Mouse (Mus musculus) right cerebral cortex, postnatal 36 days (tissue): ENCODE results near the gene Ggta1.

ENCODE experiments used
- DNase-seq, 2 experiments: peaks; one replicate each; pipeline ENCODE4 v3.0.0; 2022; ENCODE audit warnings: low spot score in 2 of 2, mixed read lengths in 1 of 2

Gene Ggta1

GRCm38 (mm10) chr2:35440480-35440879 lies 22.6 kb downstream of the Ggta1 start:
- DNase-seq, result no peak

DNA sequence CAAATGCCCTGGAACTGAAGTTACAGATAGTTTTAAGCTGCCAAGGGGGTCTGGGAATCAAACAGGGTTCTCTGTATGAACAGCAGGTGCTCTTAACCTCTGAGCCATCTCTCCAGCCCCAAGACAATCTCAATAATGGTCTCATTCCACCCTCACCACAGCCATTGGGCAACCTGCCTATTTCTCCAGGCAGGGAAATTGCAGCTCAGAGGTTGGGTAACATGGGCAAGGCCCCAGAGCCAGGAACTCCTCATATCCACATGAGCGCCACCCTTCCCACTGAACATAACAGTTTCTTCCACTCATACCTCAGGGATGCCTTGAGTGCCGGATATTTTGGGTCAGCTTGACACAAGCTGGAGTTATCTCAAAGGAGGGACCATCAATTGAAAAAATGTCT lies 25.2 kb downstream of the Ggta1 start:
- no peak for DNase-seq

DNA sequence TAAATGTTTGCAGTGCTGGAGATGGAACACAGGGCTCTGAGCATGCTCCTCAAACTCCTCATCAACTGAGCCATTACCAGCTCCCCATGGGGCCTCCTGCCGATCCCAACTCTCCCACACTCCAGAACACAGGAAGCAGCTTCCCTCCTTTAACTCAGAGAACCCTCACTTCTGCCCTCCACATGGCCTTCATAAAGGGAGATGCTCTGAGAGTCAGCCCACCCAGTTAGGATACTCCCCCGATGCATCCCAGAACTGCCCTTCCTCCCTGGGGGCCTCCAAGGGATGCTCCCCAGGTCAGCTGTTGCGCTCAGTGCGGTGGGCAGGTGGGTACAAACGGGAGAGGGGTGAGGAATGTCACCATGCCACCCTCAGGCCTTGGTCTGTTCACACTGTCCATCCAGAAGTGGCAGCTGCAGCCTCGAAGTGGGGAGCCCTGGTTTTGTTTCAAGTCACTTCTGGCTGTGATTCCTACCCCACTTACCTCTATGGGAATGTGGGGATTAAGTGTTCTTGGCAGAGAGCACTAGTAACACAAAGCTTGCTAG lies 28.4 kb downstream of the Ggta1 start:
- DNase-seq, result no peak

DNA sequence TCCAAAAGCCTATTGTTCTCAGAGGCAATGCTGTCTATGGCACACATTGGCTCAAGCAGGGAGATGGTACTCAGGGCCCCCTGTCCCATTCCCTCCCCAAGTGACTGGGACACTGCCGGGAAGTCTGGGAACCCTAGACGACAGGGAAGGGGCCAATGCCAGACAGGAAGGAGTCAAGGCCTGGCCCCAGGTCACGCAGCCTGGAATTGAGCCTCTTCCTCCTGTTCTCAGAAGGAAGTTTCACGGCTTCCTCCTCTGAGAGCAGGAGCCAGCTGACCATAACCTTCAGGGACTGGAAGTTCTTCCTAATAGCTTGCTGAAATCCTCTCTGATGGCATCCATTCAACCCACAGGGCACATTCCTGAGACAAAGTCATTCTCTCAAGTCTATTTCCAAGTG lies 29.6 kb downstream of the Ggta1 start:
- no peak for DNase-seq

- DNase-seq, result no peak
Observed at GRCm38 (mm10) chr2:35432472-35432871, 30.6 kb downstream of the Ggta1 start.

DNA sequence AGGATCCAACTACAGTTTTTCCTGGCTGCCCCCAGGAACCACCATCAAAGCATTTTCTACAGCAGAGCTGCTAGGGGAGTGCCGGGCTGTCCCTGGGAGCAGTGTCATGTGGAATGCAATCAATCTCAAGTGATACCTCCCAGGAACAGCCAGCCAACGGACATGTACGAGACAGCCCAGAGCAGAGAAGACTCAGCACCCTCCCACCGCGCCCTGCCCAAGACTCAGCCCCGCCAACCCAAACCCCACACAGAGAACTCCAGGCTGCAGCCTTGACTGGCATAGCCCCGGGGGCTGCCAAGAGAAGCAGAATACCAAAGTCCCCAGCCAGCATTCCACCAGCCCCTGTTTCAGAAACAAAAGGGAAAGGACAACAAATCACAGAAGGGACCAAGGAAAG lies 31.0 kb downstream of the Ggta1 start:
- DNase-seq, result no peak

DNA sequence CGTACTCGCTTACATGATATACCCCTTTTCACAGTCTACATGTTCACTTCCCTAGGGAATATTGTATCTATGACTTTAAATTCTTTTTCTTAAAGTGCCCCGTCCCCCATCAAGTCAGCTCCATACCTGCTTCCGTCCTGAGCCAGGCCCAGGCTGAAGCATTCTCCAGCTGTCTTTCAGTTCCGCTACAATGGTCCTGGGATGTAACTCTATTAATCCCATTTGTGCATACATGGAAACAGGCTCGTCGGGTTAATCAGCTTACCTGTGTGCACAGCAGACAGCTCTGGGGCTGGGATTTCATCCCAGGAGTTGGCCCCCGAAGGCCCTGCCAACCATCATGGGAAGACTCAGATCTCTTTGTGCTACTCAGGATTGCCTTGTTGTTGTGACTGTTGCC lies 32.2 kb downstream of the Ggta1 start:
- DNase-seq, result no peak

- no peak for DNase-seq
Observed at GRCm38 (mm10) chr2:35428615-35429300, 34.3 kb downstream of the Ggta1 start.

- no peak for DNase-seq
Observed at GRCm38 (mm10) chr2:35427559-35427958, 35.5 kb downstream of the Ggta1 start.

GRCm38 (mm10) chr2:35423711-35424339 lies 39.2 kb downstream of the Ggta1 start:
- no peak for DNase-seq

- DNase-seq, result no peak
Observed at GRCm38 (mm10) chr2:35422384-35422783, 40.6 kb downstream of the Ggta1 start.

GRCm38 (mm10) chr2:35420681-35421080 lies 42.4 kb downstream of the Ggta1 start:
- no peak for DNase-seq

GRCm38 (mm10) chr2:35419671-35420070 lies 43.4 kb downstream of the Ggta1 start:
- no peak for DNase-seq

DNA sequence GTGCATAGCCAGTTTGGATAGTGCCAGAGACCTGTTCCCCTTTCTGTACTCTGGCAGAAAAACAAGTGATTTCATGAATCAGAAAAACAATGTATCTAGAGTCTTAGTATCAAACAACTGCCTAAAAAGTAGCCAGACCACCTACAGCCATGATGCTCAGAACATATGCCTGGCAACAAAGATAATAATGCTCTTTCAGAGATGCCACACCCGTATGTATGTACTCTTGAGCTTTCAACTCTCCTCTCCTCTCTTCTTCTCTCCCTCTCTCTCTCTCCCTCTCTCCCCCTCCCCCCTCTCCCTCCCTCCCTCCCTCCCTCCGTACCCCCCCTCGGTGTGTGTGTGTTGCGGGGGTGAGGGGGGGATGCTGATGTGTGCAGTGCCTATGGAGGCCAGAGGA lies 43.8 kb downstream of the Ggta1 start:
- no peak for DNase-seq

GRCm38 (mm10) chr2:35417231-35417630 lies 45.8 kb downstream of the Ggta1 start:
- no peak for DNase-seq

GRCm38 (mm10) chr2:35416473-35416872 lies 46.6 kb downstream of the Ggta1 start:
- no peak for DNase-seq

- DNase-seq, result no peak
Observed at GRCm38 (mm10) chr2:35412810-35413209, 50.2 kb downstream of the Ggta1 start.

DNA sequence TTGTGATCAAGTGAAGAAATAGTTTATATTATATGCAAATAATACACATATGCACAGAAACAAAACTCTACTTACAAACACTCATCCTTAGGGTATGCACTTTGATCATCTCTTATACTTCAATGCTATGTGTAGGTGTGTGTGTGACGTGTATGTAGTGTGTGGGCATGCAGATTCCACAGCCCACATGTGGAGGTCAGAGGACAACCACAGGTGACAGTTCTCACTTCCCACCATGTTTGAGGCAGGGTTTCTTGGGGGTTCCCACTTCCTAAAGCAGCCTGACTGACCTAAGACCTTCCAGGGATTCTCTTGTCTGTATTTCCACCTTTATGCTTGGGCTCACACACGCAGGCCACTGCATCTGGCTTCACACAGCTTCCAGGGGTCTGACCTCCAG lies 50.8 kb downstream of the Ggta1 start:
- no peak for DNase-seq

DNA sequence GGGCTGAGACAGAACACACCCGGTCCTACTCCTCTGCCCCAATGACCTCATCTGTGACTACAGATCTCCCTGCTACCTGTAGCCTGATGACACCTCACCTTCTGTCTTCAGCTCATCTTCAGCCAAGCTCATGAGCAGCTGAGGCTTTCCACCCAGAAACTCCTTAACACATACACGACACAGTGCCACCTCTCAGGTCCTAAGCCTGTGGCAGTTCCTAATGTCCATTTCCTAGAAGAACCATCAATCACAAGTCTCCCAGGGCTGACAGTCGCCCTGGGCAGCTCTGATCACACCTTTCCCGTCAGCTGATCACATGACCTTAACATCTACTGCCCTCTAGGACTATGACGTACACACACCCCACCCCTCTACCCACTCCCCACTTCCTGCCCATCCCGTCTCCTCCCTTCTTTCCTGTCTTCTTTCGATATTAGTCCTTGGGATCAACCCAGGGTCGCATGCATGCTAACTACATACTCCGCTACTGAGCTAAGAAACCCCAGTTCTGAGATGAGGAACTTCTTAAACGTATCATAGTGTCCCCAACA lies 51.3 kb downstream of the Ggta1 start:
- DNase-seq, result no peak

DNA sequence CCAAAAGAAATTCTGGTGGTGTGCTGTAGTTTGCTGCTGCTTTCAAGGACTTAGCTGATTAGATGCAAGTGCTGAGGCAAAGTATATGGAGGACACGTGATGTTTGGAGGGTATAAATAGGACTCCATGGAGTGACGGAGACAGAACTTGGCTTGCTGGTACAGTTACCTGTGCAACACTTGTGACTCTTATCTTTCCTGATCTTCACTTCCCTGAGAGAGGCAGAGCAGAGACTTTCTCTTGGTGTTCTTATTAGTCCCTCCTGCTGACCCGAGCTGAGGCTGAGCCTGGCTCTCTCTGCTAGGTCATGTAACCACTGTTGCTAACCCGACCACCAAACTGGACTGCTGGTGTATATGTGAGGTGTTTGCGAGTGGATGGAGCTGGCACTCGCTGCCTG lies 53.6 kb downstream of the Ggta1 start:
- DNase-seq, result no peak

DNA sequence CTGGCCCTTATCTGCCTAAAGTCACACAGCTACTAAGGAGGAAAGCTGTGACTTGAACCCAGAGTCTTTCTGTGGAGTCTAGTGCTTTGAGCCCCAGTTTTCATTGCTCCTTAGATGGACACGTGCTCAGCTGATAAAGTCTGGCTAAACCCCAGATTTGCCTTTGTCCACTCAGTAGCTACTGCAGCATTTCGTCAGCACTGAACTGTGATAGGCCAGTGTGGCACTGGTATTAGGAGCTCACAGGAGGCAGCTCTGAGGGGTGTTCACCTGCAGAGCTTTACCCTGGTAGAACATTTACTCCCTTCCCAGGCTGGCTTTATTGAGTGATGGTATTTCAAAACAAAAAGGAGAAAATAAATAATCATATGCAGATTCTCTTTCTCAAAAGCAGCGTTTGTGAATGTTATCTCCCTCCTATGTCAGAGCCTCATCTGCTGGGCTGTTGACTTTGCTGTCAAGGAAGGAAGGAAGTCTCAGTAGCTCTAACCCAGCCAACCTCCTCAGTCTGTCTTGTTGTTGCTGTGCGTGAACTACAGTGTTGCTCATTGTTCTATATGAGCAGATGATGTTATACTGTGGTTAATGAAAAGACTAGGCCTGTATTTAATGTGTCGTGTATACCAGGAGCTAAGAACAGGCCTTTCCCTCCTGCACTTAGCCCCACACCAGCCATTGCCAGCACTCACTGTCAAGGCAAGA lies 54.5 kb downstream of the Ggta1 start:
- no peak for DNase-seq

GRCm38 (mm10) chr2:35407878-35408277 lies 55.2 kb downstream of the Ggta1 start:
- no peak for DNase-seq

DNA sequence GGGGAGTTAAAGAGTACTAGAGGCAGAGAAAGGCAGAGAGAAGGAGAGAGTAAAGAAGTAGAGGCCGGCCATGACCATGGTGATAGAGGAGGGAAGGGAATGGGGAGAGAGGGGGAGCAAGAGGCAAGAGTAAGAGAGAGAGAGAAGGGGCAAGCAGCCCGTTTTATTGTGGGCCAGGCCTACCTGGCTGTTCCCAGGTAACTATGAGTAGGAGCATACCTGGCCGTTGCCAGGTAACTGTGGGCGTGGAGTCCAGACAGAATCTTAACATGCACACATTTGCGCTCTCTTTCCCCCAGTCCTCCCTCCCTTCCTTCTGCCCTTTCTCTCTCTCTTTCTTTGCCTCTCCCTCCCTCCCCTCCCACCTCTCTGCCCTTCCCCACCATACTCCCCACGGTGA lies 55.8 kb downstream of the Ggta1 start:
- DNase-seq, result no peak
